Mouse (Mus musculus) embryo, embryonic 9.5 days (tissue): ENCODE results near the gene Uhrf1bp1l.
A peak's percentile ranks its signal among the peaks of the same experiment; 100 is the strongest.

Source experiments
- DNase-seq: peaks from one replicate; pipeline ENCODE4 v3.0.0-alpha.2; 2017; ENCODE audit errors: extremely low spot score

The Uhrf1bp1l gene

DNA sequence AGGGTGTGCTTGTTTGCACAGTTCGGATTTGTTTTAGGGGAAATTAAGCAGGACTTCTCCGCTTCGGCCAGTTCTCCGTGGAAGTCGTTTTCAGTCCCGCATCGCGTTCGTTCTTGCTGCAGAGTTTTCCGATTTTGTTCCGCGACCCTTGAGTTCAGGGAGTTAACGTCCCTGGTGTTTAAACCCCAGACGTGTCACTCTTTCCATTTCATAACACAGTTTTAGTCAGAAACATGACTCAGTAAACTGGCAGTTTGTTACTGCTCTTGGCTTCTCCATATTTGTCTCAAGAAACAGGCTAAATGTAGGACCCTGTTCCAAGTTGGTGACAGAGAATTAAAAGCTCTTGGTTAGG lies 852 bp downstream of the Uhrf1bp1l start:
- no peak for DNase-seq

DNA sequence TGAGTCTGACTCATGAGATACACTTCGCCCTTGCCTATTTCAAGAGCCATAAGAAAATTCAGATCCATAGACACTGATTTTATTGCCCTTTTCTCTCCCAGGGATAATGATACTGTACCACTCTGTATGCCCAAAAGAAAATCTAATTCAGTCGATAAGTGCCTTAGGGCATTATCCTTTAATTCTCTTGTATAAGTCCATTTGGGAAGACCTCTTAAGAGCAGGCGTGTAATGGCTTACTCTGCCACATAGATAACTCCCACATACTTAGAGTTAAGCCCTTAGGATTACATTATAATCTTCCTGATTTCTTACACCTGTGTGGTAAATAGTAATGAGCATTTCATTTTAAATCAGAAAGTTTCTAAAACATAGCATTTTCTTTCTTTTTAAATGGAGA lies 1.8 kb downstream of the Uhrf1bp1l start:
- DNase-seq = no peak

DNA sequence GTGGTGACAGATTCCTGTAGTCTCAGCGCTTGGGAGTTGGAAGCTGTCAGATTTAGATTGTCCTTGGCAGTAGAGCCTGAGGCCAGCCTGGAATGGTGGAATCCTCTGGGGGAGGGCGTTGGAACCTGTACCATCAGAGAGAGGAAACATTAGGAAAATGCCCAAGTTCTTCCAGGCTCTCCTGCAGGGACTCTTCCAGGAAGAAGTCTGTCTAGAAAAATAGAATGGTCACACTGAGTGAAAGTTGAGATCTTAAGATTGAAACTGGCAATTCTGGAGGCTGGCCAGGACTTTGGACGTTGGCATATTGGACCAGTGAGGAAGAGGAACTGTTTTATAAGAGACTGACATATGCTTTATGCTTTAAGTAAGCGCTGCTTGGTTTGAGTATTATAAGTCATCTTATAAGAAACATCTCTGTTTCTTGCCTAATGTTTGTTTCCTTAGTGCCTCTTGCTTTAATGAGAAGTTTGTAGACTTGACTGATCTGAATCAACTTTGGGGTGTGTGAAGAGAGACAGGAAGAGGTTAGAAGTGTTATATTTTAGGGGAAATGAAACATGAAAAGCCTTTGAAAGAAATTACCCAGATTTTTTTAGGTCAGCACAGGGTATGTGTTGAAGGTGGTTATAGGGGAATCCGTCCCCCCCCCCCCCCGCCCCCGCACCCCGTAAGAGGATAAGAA lies 2.6 kb downstream of the Uhrf1bp1l start:
- no peak for DNase-seq

DNA sequence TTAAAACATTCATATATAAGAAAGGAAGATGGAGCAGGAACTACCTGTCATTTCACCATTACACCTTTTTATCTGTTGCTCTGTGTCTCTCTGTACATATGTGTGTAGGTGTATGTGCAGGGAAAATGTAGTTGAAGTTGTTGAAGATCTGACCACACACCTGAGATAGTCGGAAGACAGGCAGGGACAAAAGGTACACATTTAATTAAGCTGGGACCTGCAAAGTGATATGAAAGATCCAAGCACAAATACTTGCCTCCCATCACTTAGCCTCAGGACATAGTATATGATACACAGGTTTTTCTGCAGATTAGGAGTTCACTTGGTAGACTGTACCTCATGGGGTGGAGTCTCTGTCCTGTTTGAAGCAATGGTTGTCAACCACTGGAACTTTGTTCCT lies 3.1 kb downstream of the Uhrf1bp1l start:
- no peak for DNase-seq

DNA sequence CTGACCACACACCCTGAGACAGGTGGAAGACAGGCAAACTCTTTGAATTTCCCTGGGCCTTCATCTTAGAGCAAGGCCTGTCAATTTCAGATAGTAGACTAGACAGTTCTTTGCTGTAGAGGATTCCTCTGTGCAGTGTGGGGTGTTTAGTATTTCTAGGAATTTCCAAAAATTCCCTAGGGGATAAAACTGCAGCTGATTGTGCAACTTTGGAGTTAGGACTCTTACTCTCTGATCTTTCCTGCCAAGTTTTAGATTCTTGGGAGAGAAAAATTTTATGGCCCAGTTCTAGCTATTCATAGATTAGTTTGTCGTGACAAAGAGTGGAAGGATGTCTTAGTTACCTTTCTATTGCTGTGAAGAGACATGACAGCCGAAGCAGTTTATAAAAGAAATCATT lies 3.8 kb downstream of the Uhrf1bp1l start:
- no peak for DNase-seq

DNA sequence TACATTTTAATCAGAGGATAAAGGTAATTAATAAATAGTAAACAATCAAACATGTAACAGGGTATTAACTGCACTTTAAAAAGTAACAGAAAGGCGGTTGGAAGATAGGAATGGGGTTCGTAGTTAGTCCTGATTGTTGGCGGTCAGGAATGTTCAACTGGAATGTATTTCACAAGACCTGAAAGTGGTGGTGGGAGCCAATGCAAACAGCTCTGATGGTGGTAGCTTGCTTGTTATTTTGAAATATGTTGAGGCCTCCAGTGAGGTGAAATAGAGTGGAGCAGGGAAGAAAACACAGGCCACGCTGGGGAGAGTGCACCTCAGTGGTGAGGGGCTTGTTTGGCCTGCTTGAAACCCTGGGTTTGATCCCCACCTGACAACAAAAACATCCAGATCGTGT lies 6.3 kb downstream of the Uhrf1bp1l start:
- no peak for DNase-seq

DNA sequence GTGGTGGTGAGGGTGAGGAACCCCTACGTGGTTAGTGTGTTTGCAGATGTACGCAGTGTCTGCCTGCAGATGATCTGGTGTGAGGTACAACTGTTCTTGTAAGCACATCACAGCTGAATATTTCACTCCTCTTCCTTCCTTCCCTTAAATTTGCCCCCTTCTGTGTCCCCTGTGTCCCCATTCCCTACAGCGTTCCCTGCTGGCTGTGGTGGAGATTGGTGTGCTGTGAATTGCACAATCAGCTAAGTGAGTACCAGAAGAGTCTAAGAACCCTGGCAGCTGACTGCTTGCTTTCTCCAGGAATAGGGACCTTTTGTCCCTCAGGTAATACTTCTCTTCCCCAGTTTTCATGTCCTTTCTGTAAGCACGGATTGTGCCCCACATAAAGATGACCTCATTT lies 10.4 kb downstream of the Uhrf1bp1l start:
- DNase-seq = no peak

DNA sequence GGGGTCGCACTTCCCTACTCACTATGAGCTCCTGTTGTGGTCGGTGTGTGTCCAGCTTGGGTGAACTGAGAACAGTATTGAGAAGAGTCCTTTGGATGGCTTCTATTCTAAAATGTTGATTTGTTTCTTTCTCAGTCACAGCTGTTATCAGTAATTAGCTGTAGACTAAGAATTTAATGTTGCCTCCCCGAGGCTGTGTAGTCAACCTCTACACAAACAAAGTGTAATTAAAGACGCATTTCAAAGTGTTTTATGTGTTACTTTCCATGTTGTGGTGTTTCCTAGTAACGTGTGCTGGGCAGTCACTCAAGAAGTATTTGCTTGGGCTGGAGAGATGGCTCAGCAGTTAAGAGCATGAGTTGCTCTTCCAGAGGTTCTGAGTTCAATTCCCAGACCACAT lies 16.0 kb downstream of the Uhrf1bp1l start:
- DNase-seq = no peak

DNA sequence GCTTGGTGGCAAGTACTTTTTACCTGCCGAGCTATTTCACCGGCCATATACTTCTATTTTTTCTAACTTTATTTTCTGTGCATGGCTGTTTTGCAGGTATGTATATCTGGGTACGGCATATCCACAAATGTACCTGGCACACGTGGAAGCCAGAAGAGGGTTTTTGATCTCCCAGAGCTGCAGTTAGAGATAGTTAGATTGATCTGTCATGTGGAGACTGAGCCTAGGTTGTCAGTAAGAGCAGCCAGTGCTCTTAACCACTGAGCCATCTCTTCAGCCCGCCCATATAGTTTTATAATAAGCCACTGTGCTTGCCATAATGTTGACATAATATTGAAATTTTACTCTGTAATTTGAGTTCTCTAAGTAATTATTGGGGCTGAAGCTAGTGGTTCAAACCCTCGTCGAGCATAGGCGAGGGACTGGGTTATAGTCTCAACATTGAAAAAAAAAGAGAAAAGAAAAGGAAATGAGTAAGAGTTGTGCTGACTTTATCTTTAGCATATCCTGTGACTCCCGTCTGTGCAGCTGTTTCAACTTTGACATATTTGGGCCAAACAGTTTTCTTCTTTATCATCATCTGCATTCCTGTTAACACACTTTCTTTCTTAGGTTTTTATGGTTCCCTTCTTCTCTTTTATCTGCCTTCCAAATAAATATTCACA lies 19.8 kb downstream of the Uhrf1bp1l start:
- no peak for DNase-seq

DNA sequence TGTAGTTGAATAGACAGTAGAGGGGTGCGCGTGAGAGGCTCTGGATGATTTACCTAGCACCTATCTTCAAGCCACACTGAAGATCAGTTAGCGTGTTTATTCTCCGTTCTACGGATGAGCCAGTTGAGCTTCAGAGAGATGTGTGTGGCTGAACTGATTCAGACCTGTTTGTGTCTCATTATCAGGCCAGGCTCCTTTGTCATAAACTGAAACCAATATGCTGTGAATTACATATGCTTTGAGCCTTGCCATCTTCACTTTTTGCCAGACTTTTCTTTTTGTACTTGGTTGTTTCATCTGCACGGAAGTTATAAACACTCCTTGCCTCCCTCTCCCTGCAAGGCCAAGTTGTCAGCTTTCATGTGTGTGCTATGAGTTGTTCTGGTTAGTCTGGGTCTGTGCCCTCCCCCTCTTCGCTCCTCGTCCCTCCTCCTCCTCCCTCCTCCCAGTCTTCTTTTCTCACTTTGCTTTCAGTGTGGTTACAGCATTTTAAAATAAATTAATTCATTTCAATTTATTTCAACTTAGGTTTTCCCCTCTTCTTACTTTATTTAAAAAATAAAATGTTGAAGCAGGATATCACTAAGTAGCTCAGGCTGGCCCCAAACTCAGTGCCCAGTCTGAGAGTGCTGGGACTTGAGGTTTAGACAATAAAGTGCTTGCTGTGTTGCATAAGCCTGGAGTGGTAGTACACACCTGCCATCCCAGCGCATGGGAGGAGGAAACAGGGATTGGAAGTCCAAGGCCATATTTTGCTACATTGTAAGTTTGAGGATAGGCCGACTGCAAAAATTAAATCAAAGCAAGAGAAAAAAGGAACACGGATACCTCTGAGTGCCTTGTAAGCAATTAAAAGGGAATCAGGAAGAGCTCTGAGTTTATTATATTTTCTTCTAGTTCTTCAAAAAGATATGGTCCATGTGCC lies 21.3 kb downstream of the Uhrf1bp1l start:
- DNase-seq = no peak

DNA sequence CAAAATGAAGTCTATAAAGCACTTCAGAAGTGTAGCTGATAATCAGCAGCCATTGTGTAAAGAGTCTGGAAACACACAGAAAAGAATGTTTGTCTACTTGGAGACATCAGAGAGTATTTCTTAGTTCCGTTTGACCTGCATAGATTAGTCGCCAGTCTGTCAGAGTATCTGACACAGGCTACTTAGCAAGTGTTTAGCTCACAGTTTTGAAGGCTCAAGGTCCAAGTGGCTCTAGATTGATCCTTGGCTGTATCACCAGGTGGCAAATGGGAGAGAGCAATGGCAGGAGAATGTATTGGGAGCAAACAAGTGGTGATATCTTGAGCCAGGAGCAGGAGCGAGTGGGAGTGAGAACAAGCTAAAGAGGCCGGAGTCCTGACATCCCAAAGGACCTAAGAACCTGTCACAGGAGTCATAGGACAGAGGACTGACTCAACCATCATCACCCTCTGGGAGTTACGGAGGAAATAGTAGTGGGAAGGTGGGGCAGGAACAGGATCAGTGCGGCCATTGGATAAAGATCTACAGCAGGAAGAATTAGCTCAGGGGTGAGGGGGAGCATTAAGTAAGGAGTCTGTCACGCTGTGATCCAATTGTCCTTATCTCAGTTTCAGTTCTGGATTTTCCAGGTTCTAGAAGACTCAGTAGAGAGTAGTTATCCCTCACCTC lies 23.7 kb downstream of the Uhrf1bp1l start:
- DNase-seq = no peak

DNA sequence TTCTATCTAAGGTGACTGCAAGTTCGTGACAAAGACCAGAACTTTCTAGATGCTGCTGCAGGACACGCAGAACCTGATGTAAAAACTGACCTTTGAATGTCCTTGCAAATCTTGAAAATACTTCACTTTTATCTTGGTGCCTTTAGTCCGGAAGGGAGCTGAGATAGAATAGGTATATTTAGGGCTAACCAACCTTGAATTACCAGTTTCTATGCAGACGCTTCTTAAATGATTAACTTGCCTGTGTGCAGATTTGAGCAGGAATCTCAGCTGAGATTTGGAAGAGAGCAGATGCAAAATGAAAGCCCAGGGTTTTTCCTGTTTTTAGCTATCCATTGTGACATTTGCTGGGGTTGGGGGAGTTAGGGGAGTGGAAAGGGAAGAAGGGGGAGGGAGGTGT lies 24.3 kb downstream of the Uhrf1bp1l start:
- no peak for DNase-seq

DNA sequence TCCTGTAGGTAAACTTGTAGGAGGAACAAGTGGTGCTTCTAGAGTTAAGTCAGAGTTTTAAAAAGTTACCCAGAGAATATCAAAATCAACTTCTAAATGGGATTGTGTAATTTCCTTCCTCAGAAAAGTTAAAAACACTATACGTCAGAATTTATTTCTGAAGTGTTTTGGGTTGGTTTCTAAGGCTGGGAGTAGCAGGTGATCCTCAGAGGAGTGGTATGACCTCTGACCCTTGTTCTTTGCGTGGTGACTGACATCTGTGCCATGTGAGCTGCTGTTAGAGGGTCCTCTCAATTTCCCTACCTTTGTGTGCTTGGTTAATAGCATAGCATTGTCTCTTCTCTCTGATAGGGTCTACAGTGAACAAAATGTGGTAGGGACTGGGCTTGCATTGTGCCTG lies 27.1 kb downstream of the Uhrf1bp1l start:
- DNase-seq = no peak

DNA sequence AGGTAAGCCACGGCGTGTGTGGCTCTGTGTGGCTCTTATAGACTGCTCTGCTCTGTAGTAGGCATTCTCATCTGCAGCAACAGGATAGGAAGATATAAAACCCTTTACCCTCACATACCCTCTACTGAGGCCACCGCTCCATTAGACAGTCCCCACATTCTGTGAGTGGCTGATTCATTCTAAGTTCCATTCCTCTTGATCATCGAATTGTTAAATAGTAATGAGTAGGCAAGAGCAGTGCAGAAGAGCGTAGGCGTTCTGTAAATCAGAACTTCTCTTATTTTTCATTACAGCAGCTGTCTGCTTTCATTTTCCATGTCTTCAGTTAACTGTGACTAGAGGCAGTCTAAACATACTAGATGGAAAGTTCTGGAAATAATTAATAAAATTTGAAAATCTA lies 31.2 kb downstream of the Uhrf1bp1l start:
- no peak for DNase-seq

DNA sequence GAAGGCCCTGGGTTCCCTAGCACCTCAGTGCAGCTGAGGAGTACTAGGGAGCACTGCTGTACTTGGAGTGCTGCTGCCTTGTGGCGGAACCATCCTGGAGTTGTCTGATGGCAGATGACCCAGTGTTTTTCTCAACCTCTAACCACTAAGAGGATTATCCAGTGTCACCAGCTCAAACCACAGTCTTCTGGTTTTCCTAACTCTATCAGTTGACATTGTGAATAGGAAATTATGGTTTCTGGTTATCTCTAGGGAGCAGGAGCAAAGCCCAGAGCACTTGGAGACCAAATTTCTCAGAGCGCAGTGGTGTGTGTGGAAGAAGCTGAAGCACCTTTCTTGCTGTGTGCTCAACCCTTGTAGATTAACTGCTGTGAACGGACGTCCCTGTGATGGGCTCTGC lies 47.1 kb downstream of the Uhrf1bp1l start:
- DNase-seq = no peak

DNA sequence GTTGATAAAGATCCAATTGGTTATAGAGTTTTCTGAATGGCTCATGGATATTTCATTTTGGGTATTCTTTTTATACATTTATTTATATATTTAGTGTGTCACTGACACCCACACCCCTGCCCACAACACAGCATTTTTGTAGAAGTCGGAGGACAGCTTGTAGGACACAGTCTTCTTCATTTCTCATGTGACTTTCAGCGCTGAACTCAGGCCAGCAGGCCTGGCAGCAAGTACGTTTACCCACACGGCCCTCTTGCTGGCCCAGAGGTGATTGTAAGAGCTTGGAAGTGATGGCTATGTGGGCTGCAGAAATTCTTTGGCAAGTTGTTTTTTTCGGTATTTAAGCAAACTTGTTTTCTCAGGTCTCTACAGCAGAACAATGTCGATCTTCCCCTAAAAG lies 49.3 kb downstream of the Uhrf1bp1l start:
- no peak for DNase-seq

DNA sequence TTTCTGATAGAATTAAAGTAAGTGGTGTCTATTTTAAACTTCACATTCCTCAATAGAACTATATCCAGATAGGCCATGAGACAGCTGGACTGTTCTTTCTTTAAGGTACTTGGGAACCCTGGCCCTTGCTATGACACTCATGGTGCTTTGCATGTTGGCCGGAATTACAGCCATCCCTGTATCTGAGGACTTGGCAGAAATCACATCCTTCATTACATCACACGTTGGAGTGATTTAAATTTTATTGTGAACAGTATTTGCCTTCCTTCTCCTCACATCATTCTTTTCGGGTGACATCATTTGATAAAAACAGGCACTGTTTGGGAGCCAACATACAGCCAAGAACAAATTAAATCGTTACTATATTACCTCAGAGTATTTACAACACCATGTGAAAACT lies 74.4 kb downstream of the Uhrf1bp1l start:
- DNase-seq = no peak

DNA sequence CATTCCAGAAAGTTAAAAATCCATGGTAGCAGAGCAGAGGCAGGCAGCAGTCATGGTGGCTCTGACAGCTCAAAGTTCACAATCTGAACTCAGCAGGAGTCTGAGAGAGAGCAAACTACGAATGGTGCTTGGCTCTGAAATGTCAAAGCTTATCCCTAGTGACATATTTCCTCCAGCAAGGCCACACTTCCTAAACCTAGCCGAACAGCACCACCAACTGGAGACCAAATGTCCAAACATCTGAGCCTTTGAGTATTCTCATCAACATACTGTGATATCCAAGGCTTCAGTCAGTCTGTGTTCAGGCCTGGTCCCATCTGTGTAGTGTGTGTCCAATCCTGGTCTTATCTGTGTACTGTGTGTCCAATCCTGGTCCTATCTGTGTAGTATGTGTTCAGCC lies 79.1 kb downstream of the Uhrf1bp1l start:
- peak; percentile 12 for DNase-seq

DNA sequence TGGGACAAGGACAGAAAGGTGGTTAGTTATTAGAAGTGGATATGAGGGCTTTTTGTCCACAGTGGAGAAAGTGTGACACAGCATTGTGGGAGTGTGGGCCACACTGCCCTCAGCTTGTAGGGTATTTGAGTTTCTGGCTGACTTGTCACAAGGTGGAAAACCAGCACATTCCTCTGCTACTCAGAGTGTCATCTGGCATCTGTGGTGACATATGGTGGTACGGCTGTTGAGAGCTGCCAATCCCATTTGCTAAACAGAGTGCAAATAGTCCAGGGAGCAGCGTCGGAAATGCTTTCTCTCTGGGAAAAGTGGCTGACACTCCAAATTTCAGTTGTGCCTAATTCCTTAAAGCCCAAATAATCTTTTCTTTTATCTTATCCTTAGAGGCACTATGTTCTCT lies 82.1 kb downstream of the Uhrf1bp1l start:
- no peak for DNase-seq

DNA sequence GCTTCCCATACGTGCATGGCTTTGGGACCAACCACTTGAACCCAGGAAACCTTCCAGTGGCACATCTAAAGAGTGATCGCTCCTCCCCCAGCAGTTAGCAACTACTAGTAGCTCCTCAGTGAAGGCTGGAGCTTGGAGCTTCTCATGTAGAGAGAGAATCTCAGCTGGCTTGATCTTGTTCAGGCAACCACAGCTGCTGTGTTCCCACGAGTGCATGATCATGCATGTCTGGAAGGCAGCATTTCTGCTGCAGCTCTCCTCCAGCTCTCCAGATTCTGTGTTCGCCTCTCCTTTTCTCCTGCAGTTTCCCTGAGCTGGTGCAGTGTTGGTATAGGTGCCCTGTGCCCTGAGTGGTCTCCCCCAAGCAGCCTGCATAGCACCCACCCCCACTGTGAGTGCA lies 87.5 kb downstream of the Uhrf1bp1l start:
- no peak for DNase-seq

DNA sequence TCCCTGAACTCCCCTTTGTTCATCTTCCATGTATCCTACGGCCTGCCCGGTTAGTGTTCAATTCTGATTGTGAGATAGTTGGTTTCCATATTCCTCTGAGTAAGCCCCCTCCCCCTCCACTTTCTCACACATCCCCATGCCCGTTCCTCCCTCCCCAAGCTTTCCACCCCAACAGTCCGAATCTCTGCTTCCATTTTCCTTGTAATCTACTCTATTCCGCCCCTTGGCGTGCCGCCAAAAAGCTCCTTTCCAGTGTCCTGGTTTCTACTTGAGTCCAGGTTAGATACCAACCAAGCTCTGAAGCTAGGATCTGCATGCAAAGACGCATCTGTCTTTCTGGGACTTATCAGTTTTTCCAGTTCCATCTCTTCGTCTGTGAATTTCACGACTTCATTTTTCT lies 88.4 kb downstream of the Uhrf1bp1l start:
- DNase-seq = no peak

DNA sequence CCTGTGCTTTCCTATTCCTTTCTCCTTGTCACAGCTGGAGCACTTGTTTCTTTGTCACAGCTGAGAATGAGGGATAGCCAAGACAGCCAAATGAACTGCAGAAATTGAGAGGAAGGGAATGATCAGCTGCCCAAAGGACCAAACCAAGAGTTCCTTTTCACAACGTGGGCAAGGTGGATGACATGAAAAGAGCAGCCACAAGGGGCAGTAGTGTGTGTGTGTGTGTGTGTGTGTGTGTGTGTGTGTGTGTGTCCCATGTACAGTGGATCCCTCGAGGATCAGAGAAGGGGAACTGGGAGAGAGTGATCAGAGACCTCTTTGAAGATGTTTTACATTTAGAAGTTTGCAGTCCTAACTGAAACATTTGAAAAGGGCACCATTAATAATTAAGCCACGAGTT lies 92.7 kb downstream of the Uhrf1bp1l start:
- DNase-seq = no peak
